Mouse (Mus musculus): Measurements from ENCODE around the gene Gpld1. TPM values are rescaled to one million over a fixed set of nuclear protein-coding genes. Genes with fewer than 3 reads are reported as not detected.

Gpld1 gene
- total and polyA plus RNA-seq, 2 experiments from 2014 or later: 3.8 to 5.5 TPM

- WGBS: 90% methylated on average over 6 of the region's 6 CpGs
- Histone ChIP-seq H3K9me3 (ENCODE audit: low read length) (no peaks in the 10 kb centered on the region), H3K36me3 (ENCODE audit: insufficient read depth, low read length) (no peaks in the 10 kb centered on the region), H3K4me1 (ENCODE audit: insufficient read depth, low read length) (no peaks in the 10 kb centered on the region), H3K27ac (ENCODE audit: low read depth, low read length) (no peak overlapping the region), H3K9ac (replicated peaks; ENCODE audit: low read length, poor library complexity, severe bottlenecking) (no peak overlapping the region), H3K27me3 (ENCODE audit: insufficient read depth, low read length) (no peaks in the 10 kb centered on the region), H3K4me2 (ENCODE audit: low read depth, low read length, poor library complexity, severe bottlenecking) (no peak overlapping the region), H3K4me3 (ENCODE audit: low read depth, low read length) (no peak overlapping the region)
- TF ChIP-seq CTCF (IDR thresholded peaks at IDR 0.05): no peak
- DNase-seq (ENCODE audit: low spot score) (no peak), ATAC-seq (ENCODE audit: low FRiP score) (no peak)
These were observed 5.9 kb downstream of the Gpld1 start for GRCm38 (mm10) chr13:24948870-24949269.

GRCm38 (mm10) chr13:24952659-24953058 lies 9.7 kb downstream of the Gpld1 start:
- H3K9me3 ChIP-seq (ENCODE audit: low read length): no peaks in the 10 kb centered on the region
- H3K4me2 ChIP-seq (ENCODE audit: low read depth, low read length, poor library complexity, severe bottlenecking): no peak overlapping the region
- WGBS: 85% methylated on average over 7 of the region's 7 CpGs
- ATAC-seq (ENCODE audit: low FRiP score) (no peak), DNase-seq (ENCODE audit: low spot score) (no peak)
- H3K9ac ChIP-seq (replicated peaks; ENCODE audit: low read length, poor library complexity, severe bottlenecking): no peak overlapping the region
- H3K4me1 ChIP-seq (ENCODE audit: insufficient read depth, low read length): no peaks in the 10 kb centered on the region
- H3K4me3 ChIP-seq (ENCODE audit: low read depth, low read length): no peak overlapping the region
- no peak for TF ChIP-seq CTCF (IDR thresholded peaks at IDR 0.05)
- H3K36me3 ChIP-seq (ENCODE audit: insufficient read depth, low read length): no peaks in the 10 kb centered on the region
- H3K27me3 ChIP-seq (ENCODE audit: insufficient read depth, low read length): no peaks in the 10 kb centered on the region
- no peak overlapping the region for H3K27ac ChIP-seq (ENCODE audit: low read depth, low read length)

GRCm38 (mm10) chr13:24955091-24955490 lies 12.1 kb downstream of the Gpld1 start:
- no peak overlapping the region for H3K9ac ChIP-seq (replicated peaks; ENCODE audit: low read length, poor library complexity, severe bottlenecking)
- no peaks in the 10 kb centered on the region for H3K9me3 ChIP-seq (ENCODE audit: low read length)
- WGBS: 64% methylated on average over 11 of the region's 11 CpGs
- no peak overlapping the region for H3K4me2 ChIP-seq (ENCODE audit: low read depth, low read length, poor library complexity, severe bottlenecking)
- no peak overlapping the region for H3K4me3 ChIP-seq (ENCODE audit: low read depth, low read length)
- no peak for TF ChIP-seq CTCF (IDR thresholded peaks at IDR 0.05)
- no peaks in the 10 kb centered on the region for H3K4me1 ChIP-seq (ENCODE audit: insufficient read depth, low read length)
- H3K27me3 ChIP-seq (ENCODE audit: insufficient read depth, low read length): no peaks in the 10 kb centered on the region
- no peak for ATAC-seq (ENCODE audit: low FRiP score)
- H3K27ac ChIP-seq (ENCODE audit: low read depth, low read length): no peak overlapping the region
- DNase-seq (ENCODE audit: low spot score): no peak
- H3K36me3 ChIP-seq (ENCODE audit: insufficient read depth, low read length): no peaks in the 10 kb centered on the region

- Histone ChIP-seq H3K4me1 (ENCODE audit: insufficient read depth, low read length) (no peaks in the 10 kb centered on the region), H3K4me3 (ENCODE audit: low read depth, low read length) (no peak overlapping the region), H3K27ac (ENCODE audit: low read depth, low read length) (no peak overlapping the region), H3K27me3 (ENCODE audit: insufficient read depth, low read length) (no peaks in the 10 kb centered on the region), H3K9ac (replicated peaks; ENCODE audit: low read length, poor library complexity, severe bottlenecking) (no peak overlapping the region), H3K4me2 (ENCODE audit: low read depth, low read length, poor library complexity, severe bottlenecking) (no peak overlapping the region), H3K9me3 (ENCODE audit: low read length) (no peaks in the 10 kb centered on the region), H3K36me3 (ENCODE audit: insufficient read depth, low read length) (no peaks in the 10 kb centered on the region)
- no peak for TF ChIP-seq CTCF (IDR thresholded peaks at IDR 0.05)
- 21% methylated on average over 10 of the region's 10 CpGs for WGBS
- DNase-seq (ENCODE audit: low spot score): no peak
- ATAC-seq (ENCODE audit: low FRiP score): no peak
These were observed 12.5 kb downstream of the Gpld1 start for GRCm38 (mm10) chr13:24955500-24955899.

GRCm38 (mm10) chr13:24958671-24959070 lies 15.7 kb downstream of the Gpld1 start:
- TF ChIP-seq CTCF (IDR thresholded peaks at IDR 0.05): no peak
- WGBS: 93% methylated on average over 11 of the region's 11 CpGs
- Histone ChIP-seq H3K9me3 (ENCODE audit: low read length) (no peaks in the 10 kb centered on the region), H3K9ac (replicated peaks; ENCODE audit: low read length, poor library complexity, severe bottlenecking) (no peak overlapping the region), H3K4me3 (ENCODE audit: low read depth, low read length) (no peak overlapping the region), H3K4me1 (ENCODE audit: insufficient read depth, low read length) (no peaks in the 10 kb centered on the region), H3K36me3 (ENCODE audit: insufficient read depth, low read length) (no peaks in the 10 kb centered on the region), H3K27me3 (ENCODE audit: insufficient read depth, low read length) (no peaks in the 10 kb centered on the region), H3K4me2 (ENCODE audit: low read depth, low read length, poor library complexity, severe bottlenecking) (no peak overlapping the region), H3K27ac (ENCODE audit: low read depth, low read length) (no peak overlapping the region)
- DNase-seq (ENCODE audit: low spot score) (no peak), ATAC-seq (ENCODE audit: low FRiP score) (no peak)

GRCm38 (mm10) chr13:24960084-24960483 lies 17.1 kb downstream of the Gpld1 start:
- H3K4me2 ChIP-seq (ENCODE audit: low read depth, low read length, poor library complexity, severe bottlenecking): no peak overlapping the region
- H3K36me3 ChIP-seq (ENCODE audit: insufficient read depth, low read length): no peaks in the 10 kb centered on the region
- TF ChIP-seq CTCF (IDR thresholded peaks at IDR 0.05): no peak
- H3K4me1 ChIP-seq (ENCODE audit: insufficient read depth, low read length): no peaks in the 10 kb centered on the region
- H3K27ac ChIP-seq (ENCODE audit: low read depth, low read length): no peak overlapping the region
- H3K4me3 ChIP-seq (ENCODE audit: low read depth, low read length): no peak overlapping the region
- no peak for DNase-seq (ENCODE audit: low spot score)
- no peak for ATAC-seq (ENCODE audit: low FRiP score)
- no peak overlapping the region for H3K9ac ChIP-seq (replicated peaks; ENCODE audit: low read length, poor library complexity, severe bottlenecking)
- H3K9me3 ChIP-seq (ENCODE audit: low read length): no peaks in the 10 kb centered on the region
- no peaks in the 10 kb centered on the region for H3K27me3 ChIP-seq (ENCODE audit: insufficient read depth, low read length)
- WGBS: 85% methylated on average over 3 of the region's 3 CpGs
